Mouse (Mus musculus): ENCODE results near the gene Ucp3. TPM values are rescaled to one million over a fixed set of nuclear protein-coding genes. Genes with fewer than 3 reads are reported as not detected.
"Not testable (repeated sequence)": the region's sequence is repeated elsewhere in the genome, so short reads cannot be mapped to it uniquely, and the experiment has no call there.

Ucp3 gene
- total and polyA plus RNA-seq, 3 experiments, result 0.13 TPM; not detected in 2

- H3K9me3 ChIP-seq (replicated peaks; ENCODE audit: low read length), result no peaks in the 10 kb centered on the region
- TF ChIP-seq ELF1 (IDR thresholded peaks at IDR 0.05; ENCODE audit: low read depth, low read length), result no peak
- no peak for TF ChIP-seq BHLHE40 (IDR thresholded peaks at IDR 0.05; ENCODE audit: low read depth, low read length)
- TF ChIP-seq CHD1 (IDR thresholded peaks at IDR 0.05; ENCODE audit: low read depth, low read length), result no peak
- no peak for TF ChIP-seq UBTF (IDR thresholded peaks at IDR 0.05; ENCODE audit: low read depth, low read length)
- no peak for TF ChIP-seq USF1 (IDR thresholded peaks at IDR 0.05; ENCODE audit: low read depth, low read length)
- no peak for TF ChIP-seq KAT2A (IDR thresholded peaks at IDR 0.05; ENCODE audit: insufficient replicate concordance, low read length)
- TF ChIP-seq ETS1 (conservative IDR thresholded peaks at IDR 0.05; ENCODE audit: low read depth, low read length), result no peak
- TF ChIP-seq MAFK (IDR thresholded peaks at IDR 0.05; ENCODE audit: insufficient replicate concordance, low read length), result no peak
- no peak for TF ChIP-seq HCFC1 (IDR thresholded peaks at IDR 0.05; ENCODE audit: low read depth, low read length)
- no peak for TF ChIP-seq POLR2A (IDR thresholded peaks at IDR 0.05; ENCODE audit: low read depth, low read length)
- TF ChIP-seq MXI1 (IDR thresholded peaks at IDR 0.05; ENCODE audit: low read depth, low read length), result no peak
- TF ChIP-seq RAD21 (IDR thresholded peaks at IDR 0.05; ENCODE audit: low read depth, low read length), result no peak
- no peak for TF ChIP-seq CHD2 (IDR thresholded peaks at IDR 0.05; ENCODE audit: low read length)
- no peak for TF ChIP-seq NRF1 (IDR thresholded peaks at IDR 0.05; ENCODE audit: low read depth, low read length)
- no peak for TF ChIP-seq MAZ (IDR thresholded peaks at IDR 0.05; ENCODE audit: low read depth, low read length)
- TF ChIP-seq SMC3 (IDR thresholded peaks at IDR 0.05; ENCODE audit: low read depth, low read length), result no peak
- no peak for TF ChIP-seq JUND (conservative IDR thresholded peaks at IDR 0.05; ENCODE audit: low read depth, low read length)
- TF ChIP-seq RCOR1 (conservative IDR thresholded peaks at IDR 0.05; ENCODE audit: low read depth, low read length), result no peak
- TF ChIP-seq MYC (IDR thresholded peaks at IDR 0.05; ENCODE audit: low read depth, low read length), result no peak
- DNase-seq (ENCODE audit: extremely low read depth), result no peak
- H3K79me2 ChIP-seq (replicated peaks; ENCODE audit: control insufficient read depth, extremely low read depth, insufficient read depth, poor library complexity, severe bottlenecking), result no peaks in the 10 kb centered on the region
- dilution Hi-C loops (cut with MboI; ENCODE audit: extremely low pct_ligation_motif_present, extremely low pct_unique_long_range_greater_than_20kb, low sequenced_read_pairs) (no loop called here), in situ Hi-C loops (cut with MboI; ENCODE audit: low pct_ligation_motif_present, low pct_unique_long_range_greater_than_20kb, low sequenced_read_pairs) (no loop called here)
- H3K4me1 ChIP-seq (ENCODE audit: control insufficient read depth in 1 of 2, insufficient read depth in 2 of 2), result peaks cover 14 to 15% of the 10 kb centered on the region in 2 experiments
- no peaks in the 10 kb centered on the region for H3K27me3 ChIP-seq (replicated peaks)
- no peak overlapping the region for H3K4me2 ChIP-seq (ENCODE audit: insufficient read depth, low read depth, poor library complexity, severe bottlenecking)
- H3K36me3 ChIP-seq (replicated peaks in 1 of 2; ENCODE audit: control insufficient read depth in 1 of 2, insufficient read depth in 1 of 2, low read length in 1 of 2), result no peaks in the 10 kb centered on the region
- no peak overlapping the region for H3K9ac ChIP-seq (ENCODE audit: insufficient read depth, low read depth)
- H3K4me3 ChIP-seq (replicated peaks in 1 of 3; ENCODE audit: low read depth in 2 of 3, low read length in 2 of 3, poor library complexity in 1 of 3), result no peak overlapping the region
- no peak overlapping the region for H3K27ac ChIP-seq (ENCODE audit: insufficient read depth, low read depth)
Observed at GRCm38 (mm10) chr7:100480175-100480574, 7.4 kb downstream of the Ucp3 start.

GRCm38 (mm10) chr7:100482046-100482445 is 9.3 kb downstream of the Ucp3 start:
- dilution Hi-C loops (cut with MboI; ENCODE audit: extremely low pct_ligation_motif_present, extremely low pct_unique_long_range_greater_than_20kb, low sequenced_read_pairs); H3K27me3 ChIP-seq (replicated peaks): not testable (repeated sequence)

More at GRCm38 (mm10) chr7:100482046-100482445, 9.3 kb downstream of the Ucp3 start:
- H3K9me3 ChIP-seq (replicated peaks; ENCODE audit: low read length); H3K27ac ChIP-seq (ENCODE audit: insufficient read depth, low read depth); H3K9ac ChIP-seq (ENCODE audit: insufficient read depth, low read depth); H3K4me3 ChIP-seq (replicated peaks in 1 of 3; ENCODE audit: low read depth in 2 of 3, low read length in 2 of 3, poor library complexity in 1 of 3); H3K79me2 ChIP-seq (replicated peaks; ENCODE audit: control insufficient read depth, extremely low read depth, insufficient read depth, poor library complexity, severe bottlenecking); H3K36me3 ChIP-seq (replicated peaks in 1 of 2; ENCODE audit: control insufficient read depth in 1 of 2, insufficient read depth in 1 of 2, low read length in 1 of 2); in situ Hi-C loops (cut with MboI; ENCODE audit: low pct_ligation_motif_present, low pct_unique_long_range_greater_than_20kb, low sequenced_read_pairs); H3K4me2 ChIP-seq (ENCODE audit: insufficient read depth, low read depth, poor library complexity, severe bottlenecking); DNase-seq (ENCODE audit: extremely low read depth): not testable (repeated sequence)
- peaks cover 15 to 19% of the 10 kb centered on the region in 2 experiments for H3K4me1 ChIP-seq (ENCODE audit: control insufficient read depth in 1 of 2, insufficient read depth in 2 of 2)
